Mouse (Mus musculus): ENCODE results near the gene Mapk8ip1.

Gene Mapk8ip1

DNA sequence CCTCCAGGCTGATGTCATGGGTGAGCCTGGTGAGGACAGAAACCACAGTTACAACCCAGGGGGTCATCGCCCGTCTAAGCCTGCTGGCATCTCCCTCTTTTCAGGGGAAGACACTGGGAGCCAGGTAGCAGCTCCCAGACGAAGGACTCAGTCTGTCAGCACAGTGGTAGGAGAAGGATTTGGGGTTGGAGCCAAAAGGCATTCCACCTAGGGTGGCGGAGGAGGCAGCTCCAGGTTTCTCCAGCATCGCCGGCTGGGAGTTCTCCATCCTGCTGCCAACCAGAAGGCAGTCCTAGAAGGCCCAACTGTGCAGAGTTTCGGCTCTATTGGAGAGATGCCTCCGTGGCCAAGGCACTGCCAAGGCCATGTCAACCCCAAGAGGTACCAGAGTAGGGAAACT, 9.9 kb downstream of the Mapk8ip1 start:
- no peak for DNase-seq (ENCODE audit: low read depth, low spot score)

DNA sequence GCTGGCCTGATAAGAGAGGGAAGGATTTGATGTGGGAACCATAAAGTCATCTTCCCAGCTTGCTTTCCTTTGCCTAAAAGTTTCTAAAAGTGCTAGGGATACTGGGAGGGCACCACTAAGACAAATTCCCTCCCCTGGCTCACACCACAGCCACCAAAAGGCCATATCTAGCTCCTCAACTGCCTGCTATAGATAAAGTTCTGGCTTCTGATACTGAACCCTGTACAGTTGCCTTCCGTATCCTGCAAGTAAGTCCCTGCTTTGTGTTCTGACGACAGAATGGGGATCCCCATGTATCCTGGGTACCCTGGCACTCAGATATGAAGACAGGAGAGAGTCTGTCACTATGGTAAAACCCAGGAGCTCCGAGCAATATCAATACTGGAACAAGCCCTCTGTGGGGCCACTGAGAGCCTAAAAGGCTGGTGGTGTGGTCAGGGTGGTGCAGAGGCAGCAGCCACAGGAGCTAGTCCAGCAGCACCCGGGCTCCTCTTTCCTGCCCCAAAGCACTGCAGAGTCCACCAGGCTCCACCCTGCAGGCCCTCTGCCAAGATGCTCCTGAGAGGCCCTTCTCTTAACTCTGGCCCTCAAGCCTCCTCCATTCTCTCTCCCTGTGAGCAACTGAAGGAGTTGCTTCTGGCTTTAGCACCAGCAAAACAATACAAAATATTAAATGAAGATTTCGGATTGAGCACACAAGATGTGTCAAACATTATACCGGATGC, 10.7 kb downstream of the Mapk8ip1 start:
- no peak for DNase-seq (ENCODE audit: low read depth, low spot score)

DNA sequence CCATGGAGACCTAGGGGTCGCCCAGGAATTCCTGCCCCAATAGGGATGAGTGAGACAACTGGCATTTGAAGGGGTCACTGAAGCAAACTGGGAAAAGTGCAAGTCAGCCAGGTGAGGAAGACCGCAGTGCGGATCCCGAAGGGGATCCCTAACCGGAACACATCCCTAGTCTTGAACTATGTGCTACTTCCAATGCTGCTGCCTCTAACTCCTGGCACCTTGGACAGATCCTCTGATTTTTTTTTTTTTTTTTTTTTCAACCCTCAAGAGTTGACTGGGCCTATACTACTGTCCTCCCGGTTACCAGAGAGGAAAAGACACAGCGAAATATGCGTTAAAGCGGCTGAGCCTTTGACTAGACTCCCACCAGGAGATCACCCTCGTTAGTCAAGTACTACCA, 11.4 kb downstream of the Mapk8ip1 start:
- DNase-seq (ENCODE audit: low read depth, low spot score), result no peak

DNA sequence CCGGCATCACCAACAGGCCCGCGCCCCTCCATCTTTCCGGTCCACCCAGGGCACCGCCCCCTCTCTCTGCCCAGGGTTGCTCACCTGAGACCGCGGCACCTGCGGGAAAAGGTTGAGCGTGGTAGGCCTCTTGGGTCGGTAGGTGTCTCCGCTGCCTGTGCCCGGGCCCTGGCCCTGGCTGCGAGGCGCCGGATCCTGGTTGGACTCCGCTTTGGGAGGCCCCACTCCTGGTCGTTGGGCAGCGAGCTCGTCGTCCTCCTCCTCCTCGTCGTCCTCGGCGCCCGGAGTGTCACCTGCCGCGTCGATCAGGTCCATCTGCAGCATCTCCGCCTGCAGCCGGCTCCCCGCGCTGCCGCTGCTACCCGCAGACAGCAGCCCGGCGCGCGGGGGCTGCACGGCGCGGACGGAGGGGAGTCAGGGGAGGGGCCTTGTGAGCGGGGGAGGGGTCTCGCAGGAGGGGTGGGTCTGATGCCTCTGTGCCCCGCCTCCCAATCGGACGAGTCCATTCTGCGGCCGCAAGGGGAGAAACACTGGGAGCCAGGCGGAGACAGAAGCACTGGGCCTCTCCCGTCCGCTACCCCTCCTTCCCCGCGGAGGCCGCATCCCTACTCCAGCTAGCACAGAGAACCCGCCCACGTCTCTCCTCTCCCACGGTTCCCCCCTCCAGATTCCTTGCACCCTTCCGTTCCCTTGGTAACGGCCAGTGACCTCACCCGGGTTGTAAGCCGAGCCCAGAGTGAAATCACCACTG, 12.0 kb downstream of the Mapk8ip1 start:
- DNase-seq (ENCODE audit: low read depth, low spot score), result peak; percentile 92

DNA sequence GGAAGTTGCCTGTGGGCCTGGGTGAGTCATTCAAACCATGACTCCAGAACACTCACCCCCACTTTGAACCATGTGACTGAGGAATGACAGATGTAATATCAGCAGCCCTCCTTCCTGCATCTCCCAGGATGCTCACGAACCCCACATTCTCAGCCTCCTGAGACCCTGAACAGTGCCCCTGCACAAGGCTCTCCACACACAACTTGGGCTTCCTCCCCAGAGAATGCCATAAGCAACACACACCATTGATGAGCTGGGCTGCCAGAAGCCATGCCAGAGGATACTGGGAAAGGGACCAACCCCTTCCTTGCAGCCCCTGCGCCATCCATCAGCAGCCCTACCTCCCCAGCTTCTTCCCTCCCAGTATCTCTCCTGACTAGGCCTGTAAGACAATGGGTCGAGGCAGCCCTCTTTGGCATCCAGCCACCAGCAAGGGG, 13.0 kb downstream of the Mapk8ip1 start:
- DNase-seq (ENCODE audit: low read depth, low spot score), result no peak

DNA sequence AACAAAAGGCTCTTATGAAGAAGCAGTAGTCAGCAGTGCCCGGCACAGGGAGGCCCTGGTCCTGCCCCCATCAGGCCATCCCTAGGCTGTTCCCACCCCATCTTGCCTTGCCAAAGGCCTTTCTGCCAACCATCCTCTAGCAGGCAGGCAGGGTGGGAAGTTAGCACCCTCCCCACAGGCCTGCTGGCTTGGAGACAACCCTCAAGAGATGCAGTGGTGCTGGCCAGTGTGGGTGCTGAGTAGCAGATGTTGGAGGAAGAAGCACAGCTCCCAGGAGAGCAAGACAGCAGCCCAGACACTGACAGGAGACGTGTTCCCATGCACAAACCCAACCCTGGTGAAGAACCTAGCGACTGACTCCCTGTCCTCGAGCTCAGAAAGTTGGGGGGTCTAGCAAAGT, 13.4 kb downstream of the Mapk8ip1 start:
- DNase-seq (ENCODE audit: low read depth, low spot score), result no peak

DNA sequence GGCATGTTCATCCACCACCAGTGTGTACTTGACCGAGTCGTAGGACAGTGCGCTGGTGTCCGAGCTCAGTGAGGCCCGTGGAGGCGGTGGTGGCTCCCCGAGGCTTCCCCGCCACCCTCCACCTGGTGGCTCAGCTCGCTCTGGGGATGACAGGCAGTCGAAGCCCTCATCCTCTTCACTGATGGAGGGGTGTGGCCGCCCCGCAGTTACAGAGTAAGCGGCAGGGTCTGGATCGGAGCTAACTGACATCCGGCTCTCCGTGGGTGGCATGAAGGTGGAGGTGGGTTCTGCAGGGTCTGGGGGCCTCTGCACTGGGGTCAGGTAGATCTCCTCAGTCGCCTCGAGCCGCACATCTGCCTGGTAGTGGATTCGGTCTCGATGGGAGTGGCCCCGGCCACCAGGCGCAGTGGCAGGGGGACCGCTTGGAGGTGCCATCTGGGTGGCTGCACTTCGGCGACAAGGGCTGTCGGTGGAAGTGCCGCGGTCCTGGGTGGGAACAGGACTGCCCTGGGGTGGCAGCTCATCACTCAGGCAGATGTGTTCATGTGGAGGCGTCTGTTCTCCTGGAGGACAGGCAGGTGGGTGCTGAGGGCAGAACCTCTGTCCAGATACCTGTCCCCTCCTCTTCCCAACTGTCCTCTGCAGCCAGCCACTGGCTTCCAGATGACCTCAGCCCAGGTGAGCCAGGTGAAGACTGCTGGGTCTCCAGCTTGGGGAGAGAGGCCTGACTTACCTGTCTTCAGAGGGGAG, 14.1 kb downstream of the Mapk8ip1 start:
- DNase-seq (ENCODE audit: low read depth, low spot score), result no peak

DNA sequence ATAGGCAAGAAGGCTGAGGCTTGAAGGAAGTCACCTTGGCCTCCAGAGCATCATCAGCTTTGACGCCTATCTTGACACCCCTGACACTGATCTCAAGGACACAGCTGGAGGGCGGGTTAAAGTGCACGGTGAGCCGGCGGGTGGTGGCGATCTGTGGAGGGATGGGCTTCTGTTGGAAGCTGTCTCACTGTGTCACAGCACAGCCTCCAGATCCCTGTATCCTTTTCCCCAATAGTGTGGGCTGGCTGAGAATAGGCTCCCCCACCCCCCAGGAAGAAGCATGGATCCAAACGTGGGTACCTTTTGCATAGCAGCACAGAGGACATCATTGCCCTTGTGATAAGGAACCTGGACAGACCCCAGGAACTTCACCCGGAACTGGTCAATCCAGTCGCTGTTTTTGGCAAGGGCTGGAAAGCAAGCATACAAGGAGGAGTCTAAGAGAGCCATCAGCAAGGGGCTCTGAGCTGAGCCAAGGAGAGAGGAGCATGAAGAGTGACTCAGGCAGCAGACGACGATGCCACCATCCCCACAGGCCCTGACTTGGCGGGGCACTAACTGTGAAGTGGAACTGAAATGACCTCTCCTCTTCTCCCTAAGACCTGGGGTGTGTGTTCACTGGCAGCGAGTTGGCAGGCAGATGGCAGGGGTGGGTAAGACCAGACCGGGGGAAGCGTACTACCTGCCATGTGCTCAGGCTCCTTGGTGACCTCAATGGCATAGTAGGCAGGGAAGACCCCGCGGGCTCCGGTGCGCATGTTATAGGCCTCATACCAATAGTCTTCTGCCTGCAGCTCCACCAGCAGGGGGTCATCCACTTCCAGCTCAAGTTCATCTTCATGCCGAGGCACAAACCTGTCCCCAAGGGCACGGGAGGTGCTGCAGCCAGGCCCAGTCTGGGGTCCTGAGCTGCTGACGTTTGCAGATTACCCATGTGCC, 15.7 kb downstream of the Mapk8ip1 start:
- DNase-seq (ENCODE audit: low read depth, low spot score), result no peak

DNA sequence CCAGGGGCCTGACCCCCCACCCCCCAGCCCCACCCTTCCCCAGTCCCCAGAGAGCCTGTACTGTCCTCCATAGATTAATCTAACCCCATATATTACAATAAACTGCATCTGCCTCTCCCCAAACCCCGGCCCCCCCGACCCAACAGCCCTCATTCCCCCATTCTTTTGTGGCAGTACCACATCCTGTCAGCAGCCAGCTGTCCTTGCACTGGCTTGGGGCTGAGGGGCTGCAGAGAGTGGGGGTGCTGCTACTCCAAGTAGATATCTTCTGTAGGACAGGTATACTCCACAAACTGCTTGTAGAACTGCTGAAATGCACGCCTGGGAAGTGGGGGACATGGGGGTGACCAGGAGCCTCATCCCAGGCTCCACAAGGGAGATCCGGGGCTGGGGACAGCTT, 17.0 kb downstream of the Mapk8ip1 start:
- DNase-seq (ENCODE audit: low read depth, low spot score), result no peak

DNA sequence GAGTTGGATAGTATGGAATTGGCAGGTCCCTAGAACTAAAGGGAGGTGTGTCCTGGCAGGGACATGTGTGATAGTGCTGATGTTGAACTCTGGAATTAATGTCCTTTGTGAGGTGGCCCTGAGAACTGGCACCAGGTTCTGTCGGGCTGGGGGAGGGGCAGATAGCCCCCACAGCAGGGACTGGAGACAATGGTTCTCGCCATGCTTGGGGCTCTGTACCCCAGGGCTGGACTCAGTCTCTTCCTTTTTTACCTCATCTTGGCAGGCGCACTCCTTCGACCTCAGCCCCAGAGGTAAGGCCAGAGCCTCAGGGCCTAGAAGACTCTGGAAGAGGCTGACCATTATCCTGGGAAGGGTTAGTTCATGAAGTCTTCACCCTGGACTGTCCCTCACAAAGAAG, 18.3 kb downstream of the Mapk8ip1 start:
- DNase-seq (ENCODE audit: low read depth, low spot score), result no peak

DNA sequence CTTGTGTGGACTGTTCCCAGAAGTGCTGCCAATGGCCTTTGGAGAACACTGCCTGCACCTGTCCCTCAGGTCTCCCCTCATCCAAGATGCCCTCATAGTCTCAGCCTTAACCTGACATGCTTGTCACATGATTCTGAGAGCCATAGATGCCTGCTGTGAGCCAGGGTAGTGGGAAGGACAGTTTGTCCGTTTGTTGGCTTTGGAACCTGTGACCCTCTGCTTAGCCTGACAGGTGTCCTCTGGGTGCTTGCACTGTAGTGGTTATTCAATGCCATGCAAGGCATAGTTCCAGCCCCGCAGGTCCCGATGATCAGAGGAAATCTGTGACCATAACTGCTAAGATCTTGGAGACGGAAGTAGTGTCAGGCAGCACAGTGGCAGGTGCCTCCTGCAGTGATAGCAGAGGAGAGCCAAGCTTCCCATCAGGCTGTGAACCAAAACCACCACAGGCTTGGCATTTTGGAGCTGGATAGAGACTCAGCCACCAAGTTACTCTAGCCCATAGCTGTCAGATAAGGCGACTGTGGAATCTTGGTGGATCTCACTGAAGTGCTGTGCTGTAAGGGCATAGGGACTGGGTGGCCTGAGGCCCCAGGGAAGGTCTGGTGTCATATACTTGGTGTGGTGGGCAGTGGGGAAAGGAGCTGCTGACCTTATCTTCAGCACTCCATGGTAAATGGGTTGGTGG, 19.0 kb downstream of the Mapk8ip1 start, which contains the start of gene 1700029I15Rik:
Gene 1700029I15Rik, plus strand, starts transcription at position 638 of the 688 bp plus-strand sequence.
- DNase-seq (ENCODE audit: low read depth, low spot score), result no peak

DNA sequence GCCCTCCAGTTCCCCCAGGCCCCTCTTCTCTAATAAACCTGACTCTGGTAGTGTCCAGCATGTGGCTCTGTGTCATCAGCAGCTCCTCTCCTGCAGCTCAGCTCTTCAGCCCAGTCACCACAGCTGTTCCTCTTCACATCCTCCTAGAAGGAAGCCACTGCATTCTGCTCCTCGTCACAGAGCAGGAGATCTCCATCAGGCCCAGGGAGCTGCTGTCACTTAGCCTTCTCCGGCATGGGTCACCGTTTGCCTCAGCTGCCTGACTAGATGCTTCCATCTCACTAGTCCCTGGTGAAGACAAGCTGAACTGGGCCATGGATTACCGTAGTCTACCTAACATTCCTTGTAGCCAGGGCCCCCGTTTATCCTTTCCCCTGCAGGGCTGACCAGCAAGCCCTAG, 19.9 kb downstream of the Mapk8ip1 start:
- no peak for DNase-seq (ENCODE audit: low read depth, low spot score)

DNA sequence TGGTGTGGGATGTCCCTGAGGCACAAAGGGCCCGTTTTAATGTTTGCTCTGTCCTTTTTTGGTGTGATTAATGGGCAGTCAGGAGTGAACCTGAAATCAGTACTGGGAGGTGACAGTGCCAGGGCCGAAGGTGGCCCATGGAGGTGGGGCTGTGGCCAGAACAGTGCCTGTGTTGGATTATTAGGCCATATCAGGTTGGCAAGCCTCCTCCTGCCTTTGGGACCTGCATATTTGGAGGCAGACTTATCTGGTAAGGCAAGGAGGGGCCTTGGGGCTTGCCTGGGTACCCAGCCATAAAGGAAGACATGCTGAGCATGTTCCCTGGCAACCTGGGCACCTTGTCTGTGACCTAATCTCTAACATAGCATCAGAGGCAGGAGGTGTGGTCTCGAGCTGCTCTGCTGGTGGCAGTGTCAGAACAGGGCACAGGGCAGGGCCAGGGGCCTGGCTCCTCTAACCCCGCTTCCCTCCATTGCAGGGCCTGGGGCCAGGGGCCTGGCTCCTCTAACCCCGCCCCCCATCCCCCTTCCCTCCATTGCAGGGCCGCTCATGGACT, 20.5 kb downstream of the Mapk8ip1 start:
- DNase-seq (ENCODE audit: low read depth, low spot score), result no peak

DNA sequence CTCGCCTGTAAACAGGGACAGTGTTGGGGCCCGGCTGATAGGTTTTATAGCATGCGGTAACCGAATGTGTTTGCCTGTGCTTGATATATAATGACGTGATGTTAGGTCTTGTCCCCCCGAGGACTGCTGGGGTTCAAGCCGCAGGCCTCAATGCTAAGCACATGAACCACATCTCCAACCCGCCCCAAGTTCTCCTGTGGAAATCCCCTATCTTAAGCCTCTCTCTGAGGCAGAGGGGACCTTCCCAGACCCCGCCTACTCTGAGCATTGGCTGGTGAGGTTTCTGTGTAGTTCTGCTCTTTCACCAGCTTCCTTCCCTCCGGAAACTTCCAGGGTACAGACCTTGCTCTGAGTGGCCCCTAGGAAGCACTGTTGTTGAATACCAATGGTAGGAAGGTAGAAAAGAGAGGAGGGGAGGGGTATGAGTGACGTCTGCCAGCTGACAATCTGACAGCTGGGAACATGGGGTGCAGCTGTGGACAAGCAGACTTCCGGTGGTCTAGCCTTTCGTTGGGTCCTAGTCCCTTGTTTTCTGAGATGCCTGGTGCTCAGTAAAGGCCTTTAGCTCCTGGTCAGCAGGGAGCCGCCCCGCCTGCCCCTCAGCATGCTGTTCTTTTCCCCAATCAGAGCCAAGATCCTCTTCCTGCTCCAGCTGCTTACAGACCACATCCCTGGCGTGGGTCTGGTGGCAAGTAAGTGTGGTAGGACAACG, 21.1 kb downstream of the Mapk8ip1 start:
- DNase-seq (ENCODE audit: low read depth, low spot score), result no peak

DNA sequence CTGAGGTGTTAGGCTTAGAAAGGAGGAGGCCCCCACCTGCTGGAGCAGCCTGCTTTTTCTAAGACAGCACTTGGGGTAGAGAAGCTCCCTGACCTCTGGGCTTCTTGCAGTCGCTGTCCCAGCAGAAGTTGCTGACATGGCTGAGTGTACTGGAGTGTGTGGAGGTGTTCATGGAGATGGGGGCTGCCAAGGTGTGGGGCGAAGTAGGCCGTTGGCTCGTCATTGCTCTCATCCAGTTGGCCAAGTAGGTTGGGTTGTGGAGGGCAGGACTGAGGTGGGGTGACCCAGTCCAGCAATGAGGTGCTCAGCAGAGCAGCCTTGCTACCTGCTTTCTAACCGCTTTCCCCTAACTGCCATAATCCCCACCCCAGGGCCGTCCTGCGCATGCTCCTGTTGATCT, 23.7 kb downstream of the Mapk8ip1 start:
- no peak for DNase-seq (ENCODE audit: low read depth, low spot score)

DNA sequence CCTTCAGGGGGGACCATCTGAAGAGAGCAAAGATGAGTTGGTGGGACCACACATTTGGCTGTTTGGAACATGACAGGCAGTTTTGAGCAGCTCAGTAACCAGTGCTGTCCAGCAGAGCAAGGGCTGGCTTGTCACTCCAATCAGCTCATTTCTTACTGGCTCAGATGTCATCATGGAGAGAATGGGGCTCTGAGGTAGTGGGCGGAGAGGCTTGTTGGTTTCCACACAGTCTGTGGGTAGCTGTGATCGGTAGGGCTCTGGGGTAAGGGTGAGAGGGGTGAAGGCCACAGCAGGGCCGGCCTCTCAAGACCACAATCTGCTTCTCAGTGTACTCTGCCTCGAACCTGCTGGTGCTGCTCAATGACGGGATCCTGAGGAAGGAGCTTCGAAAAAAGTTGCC, 24.8 kb downstream of the Mapk8ip1 start:
- DNase-seq (ENCODE audit: low read depth, low spot score), result no peak

DNA sequence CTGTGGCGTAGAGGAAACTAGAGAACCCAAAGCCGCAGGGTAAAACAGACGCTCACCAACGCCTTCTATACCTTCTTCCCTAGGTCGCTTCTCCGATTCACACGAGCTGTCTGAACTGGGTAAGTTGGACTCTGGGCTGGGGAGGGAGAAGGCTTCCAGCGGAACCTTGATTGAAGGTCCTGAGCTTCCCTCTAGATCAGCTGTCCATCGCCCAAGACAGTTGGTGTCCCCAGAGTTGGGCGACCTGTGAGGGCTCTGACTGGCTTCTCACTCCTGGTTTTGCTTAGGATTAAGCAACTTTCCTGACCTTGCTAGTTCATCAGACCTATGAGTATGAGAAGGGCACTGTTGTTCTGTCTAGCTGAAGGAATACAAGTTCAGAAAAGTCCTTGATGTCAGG, 25.3 kb downstream of the Mapk8ip1 start:
- DNase-seq (ENCODE audit: low read depth, low spot score), result no peak

DNA sequence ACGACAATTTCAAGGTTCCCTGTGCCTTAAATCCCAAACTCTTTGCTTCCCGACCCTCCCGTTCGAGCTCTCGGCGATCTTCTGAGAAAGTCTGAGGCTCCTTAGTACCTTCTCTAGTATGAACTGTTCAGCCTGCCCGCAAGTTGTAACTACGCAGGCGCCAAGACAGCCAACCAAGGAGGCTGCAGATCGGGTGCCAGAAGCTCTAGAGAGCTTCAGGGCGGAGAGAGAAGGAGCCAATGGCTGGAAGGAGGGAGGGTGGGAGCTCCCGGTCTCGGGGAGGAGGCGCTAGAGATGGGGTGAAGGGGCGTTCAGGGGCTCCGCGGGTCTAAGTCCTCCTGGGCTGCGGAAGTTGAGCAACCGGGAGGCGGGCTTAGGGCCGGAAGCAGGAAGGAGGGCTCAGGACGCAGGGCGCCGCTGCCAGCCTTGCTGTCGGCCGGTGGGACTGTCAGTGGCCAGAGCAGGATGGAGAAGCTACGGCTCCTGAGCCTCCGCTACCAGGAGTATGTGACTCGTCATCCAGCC, 25.9 kb downstream of the Mapk8ip1 start:
- DNase-seq (ENCODE audit: low read depth, low spot score), result peak; percentile 90

DNA sequence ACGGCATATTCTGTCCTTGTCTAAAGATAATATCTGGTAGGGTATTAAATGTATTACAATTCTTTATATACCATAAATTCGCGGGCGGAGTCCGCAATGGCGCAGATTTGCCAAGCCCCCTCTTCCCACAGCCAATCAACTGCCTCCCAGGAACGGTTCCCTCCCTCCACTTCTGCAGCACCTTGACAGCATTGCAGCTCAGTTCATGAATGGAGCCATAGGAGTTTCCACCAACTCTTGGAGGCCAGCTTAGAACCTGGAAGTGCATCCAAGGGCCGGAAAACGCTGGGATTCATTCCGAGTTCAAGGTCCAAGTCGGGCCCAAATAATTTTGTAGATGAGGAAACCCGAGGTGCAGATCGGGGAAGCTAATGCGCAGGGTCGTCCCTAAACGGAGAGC, 26.5 kb downstream of the Mapk8ip1 start, which contains the start of the genes Pex16 and Large2:
Gene Pex16, plus strand, starts transcription at position 163 of the 400 bp plus-strand sequence.
Gene Large2, minus strand, starts transcription at position 356 of the 400 bp plus-strand sequence.
- no peak for DNase-seq (ENCODE audit: low read depth, low spot score)
